ENCODE assay signal across 7 mouse cellular contexts in genomic region chr8:126920845-126921244, GRCm38 (mm10). TPM values are rescaled to one million over a fixed set of nuclear protein-coding genes. Genes with fewer than 3 reads are reported as not detected.
DNase-seq lines count a peak whose midpoint lies in the region; ATAC-seq lines count a peak whose summit lies in the region.

No protein-coding gene starts in this region.

- intact Hi-C loops in left cerebral cortex, postnatal 10 days (cut with DNase I): loop anchor here (2.0 to 5.0 kb wide), 2 partner anchors 329 to 424 kb away; partner anchors contain the start of gene Irf2bp2

- no peaks in the 10 kb centered on the region for H3K27me3 ChIP-seq in intestine, embryonic 14.5 days (replicated peaks; ENCODE audit: control insufficient read depth, insufficient read depth, low read length)

- H3K36me3 ChIP-seq in intestine, embryonic 14.5 days (ENCODE audit: control insufficient read depth, insufficient read depth, low read length): peaks cover 5% of the 10 kb centered on the region; the same call in 1 of the 2 replicates

- H3K9ac ChIP-seq in intestine, embryonic 14.5 days (ENCODE audit: low read length): no peak overlapping the region

- no peak overlapping the region for H3K4me3 ChIP-seq in intestine, embryonic 14.5 days (ENCODE audit: low read depth, low read length)

- ATAC-seq in intestine, embryonic 14.5 days (replicated peaks; ENCODE audit: low FRiP score, low TSS enrichment, low read depth): peak; percentile 70; the same call in 1 of the 2 replicates
- ATAC-seq in megakaryocyte progenitor cell, adult 5-6 weeks (replicated peaks; ENCODE audit: poor library complexity): peak; percentile 91

- H3K27ac ChIP-seq in intestine, embryonic 14.5 days (ENCODE audit: low read depth): peak overlapping the region; percentile 43; the same call in 1 of the 2 replicates

- no peaks in the 10 kb centered on the region for H3K9me3 ChIP-seq in intestine, embryonic 14.5 days (ENCODE audit: control insufficient read depth, low read length)

- peak; percentile 84 to 93 for DNase-seq in adrenal gland, adult (ENCODE audit: inconsistent age in 2 of 2, low spot score in 1 of 2)
- peak; percentile 82 for DNase-seq in embryo, embryonic 10 days (ENCODE audit: low spot score)
- peak; percentile 74 for DNase-seq in gastrocnemius, postnatal 25 days
- peak; percentile 81 for DNase-seq in intestine, embryonic 14.5 days (ENCODE audit: low spot score)
- peak; percentile 82 to 84 for DNase-seq in left cerebral cortex, postnatal 10 days (ENCODE audit: extremely low spot score in 1 of 2, low spot score in 2 of 2)
- peak; percentile 63 for DNase-seq in right cerebral cortex, postnatal 4 days

- no peak overlapping the region for H3K4me2 ChIP-seq in intestine, embryonic 14.5 days (ENCODE audit: low read length)

- no peaks in the 10 kb centered on the region; the same call in 1 of the 2 replicates for H3K4me1 ChIP-seq in intestine, embryonic 14.5 days (replicated peaks; ENCODE audit: control insufficient read depth, insufficient read depth, low read length)

- WGBS in intestine, embryonic 14.5 days: 9% methylated on average over 3 of the region's 3 CpGs

RNA-seq across cellular contexts. Expression of gene Tomm20, which starts 24.8 kb away (rescaled TPM):
- 10 to 100 TPM; 84.5 to 86.1 TPM for total RNA-seq in gastrocnemius, postnatal 25 days (2021)
- 297 TPM in 2 replicates for polyA plus RNA-seq in intestine, embryonic 14.5 days (2014; fragmentation: Nextera tagmentation; extraction: Ambion mirVana)
- 100 to 1,000 TPM; 156 to 169 TPM for total RNA-seq in left cerebral cortex, postnatal 10 days (2021)
- total RNA-seq in megakaryocyte progenitor cell, adult 5-6 weeks (2015): 118 and 141 TPM in 2 replicates
- 182 and 238 TPM in 2 replicates for total RNA-seq in megakaryocyte progenitor cell, adult 5-6 weeks (2017)

RNA-seq across cellular contexts. Expression of gene Rbm34, which starts 50.0 kb away (rescaled TPM):
- 1 to 10 TPM; 3.7 to 4.3 TPM for total RNA-seq in gastrocnemius, postnatal 25 days (2021)
- polyA plus RNA-seq in intestine, embryonic 14.5 days (2014; fragmentation: Nextera tagmentation; extraction: Ambion mirVana): 26.5 and 26.6 TPM in 2 replicates
- total RNA-seq in left cerebral cortex, postnatal 10 days (2021): 10 to 100 TPM; 17.4 to 18.2 TPM
- 35.8 and 40.0 TPM in 2 replicates for total RNA-seq in megakaryocyte progenitor cell, adult 5-6 weeks (2015)
- 51.6 and 52.3 TPM in 2 replicates for total RNA-seq in megakaryocyte progenitor cell, adult 5-6 weeks (2017)
